Mouse (Mus musculus) midbrain, embryonic 12.5 days (tissue): ENCODE data around the gene Enpep. TPM values are rescaled to one million over a fixed set of nuclear protein-coding genes. Genes with fewer than 3 reads are reported as not detected.

ENCODE experiments used
- ATAC-seq: fragments of 200-750 bp; cut with Nextera tagmentation; 2 replicates; pipeline ENCODE4 v1.8.0; 2017; ENCODE audit warnings: low read depth, moderate TSS enrichment, moderate library complexity; ENCODE audit not compliant: low FRiP score
- H3K27ac ChIP-seq: fragments of 300-500 bp; sonication (generic); replicated peaks from 2 replicates; pipeline ENCODE4 v1.5.1; 2016; ENCODE audit warnings: mild to moderate bottlenecking
- H3K27me3 ChIP-seq: fragments of 300-500 bp; sonication (generic); 2 replicates; pipeline ENCODE4 v1.6.1; 2016; ENCODE audit warnings: mild to moderate bottlenecking
- H3K36me3 ChIP-seq: fragments of 300-500 bp; sonication (generic); 2 replicates; pipeline ENCODE4 v1.6.1; 2016
- H3K4me1 ChIP-seq: fragments of 300-500 bp; sonication (generic); 2 replicates; pipeline ENCODE4 v1.6.1; 2016
- H3K4me2 ChIP-seq: fragments of 300-500 bp; sonication (generic); replicated peaks from 2 replicates; pipeline ENCODE4 v1.6.1; 2016; ENCODE audit warnings: mild to moderate bottlenecking, moderate library complexity
- H3K4me3 ChIP-seq: fragments of 300-500 bp; sonication (generic); 2 replicates; pipeline ENCODE4 v1.5.1; 2016; ENCODE audit warnings: mild to moderate bottlenecking
- H3K9ac ChIP-seq: fragments of 300-500 bp; sonication (generic); replicated peaks from 2 replicates; pipeline ENCODE4 v1.6.1; 2016; ENCODE audit warnings: mild to moderate bottlenecking, moderate library complexity
- H3K9me3 ChIP-seq: fragments of 300-500 bp; sonication (generic); 2 replicates; pipeline ENCODE4 v1.6.1; 2016; ENCODE audit warnings: mild to moderate bottlenecking
- WGBS: fragments of 180-500 bp; shearing (Covaris S2); methylation state at CpG from one replicate; pipeline ENCODE4 v1.1.7; 2016; 5-methylcytosine and 5-hydroxymethylcytosine counted together
- polyA plus RNA-seq: library from polyadenylated mRNA; unstranded; fragments of >200 nt; fragmentation: Nextera tagmentation; extraction: Ambion mirVana; gene quantifications from 2 replicates; pipeline ENCODE4 v1.2.1, GENCODE M21; 2016

The Enpep gene
- polyA plus RNA-seq, result 1.1 TPM in 2 replicates

- Histone ChIP-seq H3K9me3 (no peaks in the 10 kb centered on the region), H3K27ac (no peak within 1 kb of the TSS), H3K4me2 (no peak within 1 kb of the TSS), H3K27me3 (no peaks in the 10 kb centered on the region), H3K4me3 (no peak within 1 kb of the TSS), H3K9ac (no peak within 1 kb of the TSS), H3K4me1 (no peaks in the 10 kb centered on the region), H3K36me3 (no peaks in the 10 kb centered on the region)
- WGBS, result 72% methylated on average over 13 of the region's 13 CpGs
- ATAC-seq, result no peak
These were observed at the start of gene Enpep for GRCm38 (mm10) chr3:129332586-129332985. Gene Enpep (minus strand): TSS chr3:129332720.

GRCm38 (mm10) chr3:129379109-129379508, 46.6 kb upstream of the Enpep start:
- H3K9me3 ChIP-seq, result no peaks in the 10 kb centered on the region
- H3K4me1 ChIP-seq, result no peaks in the 10 kb centered on the region
- no peaks in the 10 kb centered on the region for H3K27me3 ChIP-seq
- H3K4me2 ChIP-seq, result no peak overlapping the region
- H3K9ac ChIP-seq, result no peak overlapping the region
- WGBS, result 86% methylated on average over 3 of the region's 3 CpGs
- no peak overlapping the region for H3K4me3 ChIP-seq
- ATAC-seq, result no peak
- H3K36me3 ChIP-seq, result no peaks in the 10 kb centered on the region
- H3K27ac ChIP-seq, result no peak overlapping the region

GRCm38 (mm10) chr3:129375087-129375486, 42.6 kb upstream of the Enpep start:
- H3K27me3 ChIP-seq, result no peaks in the 10 kb centered on the region
- WGBS, result 94% methylated on average over 3 of the region's 3 CpGs
- no peaks in the 10 kb centered on the region for H3K4me1 ChIP-seq
- no peak overlapping the region for H3K27ac ChIP-seq
- H3K36me3 ChIP-seq, result no peaks in the 10 kb centered on the region
- no peak overlapping the region for H3K9ac ChIP-seq
- H3K4me3 ChIP-seq, result no peak overlapping the region
- H3K4me2 ChIP-seq, result no peak overlapping the region
- H3K9me3 ChIP-seq, result no peaks in the 10 kb centered on the region
- no peak for ATAC-seq

- WGBS, result 35% methylated on average over 2 of the region's 2 CpGs
- no peak overlapping the region for H3K4me2 ChIP-seq
- ATAC-seq, result no peak; the same call in 1 of the 2 replicates
These were observed 40.6 kb upstream of the Enpep start for GRCm38 (mm10) chr3:129373108-129373507.

GRCm38 (mm10) chr3:129369491-129369890, 37.0 kb upstream of the Enpep start:
- Histone ChIP-seq H3K4me2 (no peak overlapping the region), H3K27me3 (no peaks in the 10 kb centered on the region), H3K4me1 (no peaks in the 10 kb centered on the region), H3K9ac (no peak overlapping the region), H3K4me3 (no peak overlapping the region), H3K27ac (no peak overlapping the region), H3K36me3 (no peaks in the 10 kb centered on the region), H3K9me3 (no peaks in the 10 kb centered on the region)
- no peak for ATAC-seq
- 85% methylated on average over 3 of the region's 3 CpGs for WGBS

More at GRCm38 (mm10) chr3:129373108-129373507, 40.6 kb upstream of the Enpep start:
- no peak overlapping the region for H3K4me3 ChIP-seq
- no peak overlapping the region for H3K9ac ChIP-seq
- no peak overlapping the region for H3K27ac ChIP-seq
- no peaks in the 10 kb centered on the region for H3K9me3 ChIP-seq
- H3K36me3 ChIP-seq, result no peaks in the 10 kb centered on the region
- no peaks in the 10 kb centered on the region for H3K27me3 ChIP-seq
- H3K4me1 ChIP-seq, result no peaks in the 10 kb centered on the region

GRCm38 (mm10) chr3:129365919-129366318, 33.4 kb upstream of the Enpep start:
- no peak overlapping the region for H3K4me2 ChIP-seq
- H3K4me3 ChIP-seq, result no peak overlapping the region
- H3K36me3 ChIP-seq, result no peaks in the 10 kb centered on the region
- no peaks in the 10 kb centered on the region for H3K4me1 ChIP-seq
- no peaks in the 10 kb centered on the region for H3K9me3 ChIP-seq
- no peak overlapping the region for H3K27ac ChIP-seq
- H3K27me3 ChIP-seq, result no peaks in the 10 kb centered on the region
- ATAC-seq, result no peak
- H3K9ac ChIP-seq, result no peak overlapping the region
- WGBS, result 69% methylated on average over 1 of the region's 1 CpGs

- H3K4me2 ChIP-seq, result no peak overlapping the region
- no peak overlapping the region for H3K27ac ChIP-seq
- ATAC-seq, result no peak
- H3K9ac ChIP-seq, result no peak overlapping the region
- H3K36me3 ChIP-seq, result no peaks in the 10 kb centered on the region
- H3K4me3 ChIP-seq, result no peak overlapping the region
- no peaks in the 10 kb centered on the region for H3K9me3 ChIP-seq
- no peaks in the 10 kb centered on the region for H3K4me1 ChIP-seq
- H3K27me3 ChIP-seq, result no peaks in the 10 kb centered on the region
- 78% methylated on average over 2 of the region's 2 CpGs for WGBS
These were observed 32.4 kb upstream of the Enpep start for GRCm38 (mm10) chr3:129364818-129365390.

GRCm38 (mm10) chr3:129363426-129363825, 30.9 kb upstream of the Enpep start:
- ATAC-seq, result no peak

GRCm38 (mm10) chr3:129358115-129358514, 25.6 kb upstream of the Enpep start:
- Histone ChIP-seq H3K9ac (no peak overlapping the region), H3K27ac (no peak overlapping the region), H3K27me3 (no peaks in the 10 kb centered on the region), H3K36me3 (no peaks in the 10 kb centered on the region), H3K4me3 (no peak overlapping the region), H3K4me1 (no peaks in the 10 kb centered on the region), H3K4me2 (no peak overlapping the region), H3K9me3 (no peaks in the 10 kb centered on the region)
- WGBS, result 81% methylated on average over 2 of the region's 2 CpGs
- ATAC-seq, result no peak

More at GRCm38 (mm10) chr3:129363426-129363825, 30.9 kb upstream of the Enpep start:
- no peak overlapping the region for H3K27ac ChIP-seq
- no peak overlapping the region for H3K4me3 ChIP-seq
- no peaks in the 10 kb centered on the region for H3K9me3 ChIP-seq
- no peak overlapping the region for H3K9ac ChIP-seq
- no peak overlapping the region for H3K4me2 ChIP-seq
- no peaks in the 10 kb centered on the region for H3K4me1 ChIP-seq
- H3K27me3 ChIP-seq, result no peaks in the 10 kb centered on the region
- no peaks in the 10 kb centered on the region for H3K36me3 ChIP-seq
- WGBS, result 84% methylated on average over 1 of the region's 1 CpGs

- Histone ChIP-seq H3K36me3 (no peaks in the 10 kb centered on the region), H3K27ac (no peak overlapping the region), H3K9me3 (no peaks in the 10 kb centered on the region), H3K9ac (no peak overlapping the region), H3K4me3 (no peak overlapping the region), H3K27me3 (no peaks in the 10 kb centered on the region), H3K4me1 (no peaks in the 10 kb centered on the region), H3K4me2 (no peak overlapping the region)
- ATAC-seq, result no peak
- WGBS, result 84% methylated on average over 4 of the region's 4 CpGs
These were observed 21.4 kb upstream of the Enpep start for GRCm38 (mm10) chr3:129353901-129354300.

- Histone ChIP-seq H3K36me3 (no peaks in the 10 kb centered on the region), H3K9ac (no peak overlapping the region), H3K9me3 (no peaks in the 10 kb centered on the region), H3K27me3 (no peaks in the 10 kb centered on the region), H3K27ac (no peak overlapping the region), H3K4me1 (no peaks in the 10 kb centered on the region), H3K4me2 (no peak overlapping the region), H3K4me3 (no peak overlapping the region)
- no peak for ATAC-seq
- WGBS, result 81% methylated on average over 11 of the region's 11 CpGs
These were observed 18.9 kb upstream of the Enpep start for GRCm38 (mm10) chr3:129351320-129351877.

GRCm38 (mm10) chr3:129347277-129347676, 14.8 kb upstream of the Enpep start:
- Histone ChIP-seq H3K4me2 (no peak overlapping the region), H3K9ac (no peak overlapping the region), H3K36me3 (no peaks in the 10 kb centered on the region), H3K9me3 (no peaks in the 10 kb centered on the region), H3K4me1 (no peaks in the 10 kb centered on the region), H3K27me3 (no peaks in the 10 kb centered on the region), H3K27ac (no peak overlapping the region), H3K4me3 (no peak overlapping the region)
- no peak for ATAC-seq
- WGBS, result 86% methylated on average over 10 of the region's 10 CpGs

GRCm38 (mm10) chr3:129342767-129343166, 10.2 kb upstream of the Enpep start:
- Histone ChIP-seq H3K27me3 (no peaks in the 10 kb centered on the region), H3K4me2 (no peak overlapping the region), H3K9ac (no peak overlapping the region), H3K9me3 (peaks cover 4% of the 10 kb centered on the region; the same call in 1 of the 2 replicates), H3K27ac (no peak overlapping the region), H3K4me3 (no peak overlapping the region), H3K36me3 (no peaks in the 10 kb centered on the region), H3K4me1 (no peaks in the 10 kb centered on the region)
- ATAC-seq, result no peak
- WGBS, result 95% methylated on average over 1 of the region's 1 CpGs
